Mouse (Mus musculus): ENCODE data around the gene Derl2. TPM values are rescaled to one million over a fixed set of nuclear protein-coding genes. Genes with fewer than 3 reads are reported as not detected.

Derl2 gene
- polyA plus RNA-seq, 1 experiment from 2014 or later = 35.2 TPM

- Histone ChIP-seq H3K4me1 (replicated peaks) (no peaks in the 10 kb centered on the region), H3K27ac (ENCODE audit: poor library complexity, severe bottlenecking) (no peak overlapping the region), H3K27me3 (replicated peaks) (no peaks in the 10 kb centered on the region), H3K4me3 (no peak overlapping the region), H3K4me2 (no peak overlapping the region), H3K9ac (no peak overlapping the region), H3K36me3 (peaks cover 92% of the 10 kb centered on the region), H3K9me3 (replicated peaks) (no peaks in the 10 kb centered on the region)
- 76% methylated on average over 5 of the region's 5 CpGs for WGBS
- no peak for ATAC-seq (ENCODE audit: insufficient number of reproducible peaks, low FRiP score)
Observed at GRCm38 (mm10) chr11:70960786-70961554, 58.7 kb downstream of the Derl2 start.

Other genes starting within 250 kb of the Derl2 start
- not detected in 2 replicates for gene Scimp, start 207.3 kb downstream of the Derl2 start, polyA plus RNA-seq (2016; fragmentation: Nextera tagmentation; extraction: Ambion mirVana)
- 33.3 and 35.1 TPM in 2 replicates for gene Rabep1, start 175.1 kb downstream of the Derl2 start, polyA plus RNA-seq (2016; fragmentation: Nextera tagmentation; extraction: Ambion mirVana)
- 118 and 120 TPM in 2 replicates for gene Nup88, start 49.9 kb downstream of the Derl2 start, polyA plus RNA-seq (2016; fragmentation: Nextera tagmentation; extraction: Ambion mirVana)
- 49.0 and 51.2 TPM in 2 replicates for gene Rpain, start 49.6 kb downstream of the Derl2 start, polyA plus RNA-seq (2016; fragmentation: Nextera tagmentation; extraction: Ambion mirVana)
- 293 and 299 TPM in 2 replicates for gene C1qbp, start 36.8 kb downstream of the Derl2 start, polyA plus RNA-seq (2016; fragmentation: Nextera tagmentation; extraction: Ambion mirVana)
- 18.8 and 20.1 TPM in 2 replicates for gene Dhx33, start 15.4 kb downstream of the Derl2 start, polyA plus RNA-seq (2016; fragmentation: Nextera tagmentation; extraction: Ambion mirVana)
- gene Mis12, start 230 bp downstream of the Derl2 start, polyA plus RNA-seq (2016; fragmentation: Nextera tagmentation; extraction: Ambion mirVana) = 25.5 and 27.3 TPM in 2 replicates
- gene 6330403K07Rik, start 13.7 kb upstream of the Derl2 start, polyA plus RNA-seq (2016; fragmentation: Nextera tagmentation; extraction: Ambion mirVana) = 42.9 and 44.4 TPM in 2 replicates
- gene Nlrp1a, start 124.9 kb upstream of the Derl2 start, polyA plus RNA-seq (2016; fragmentation: Nextera tagmentation; extraction: Ambion mirVana) = not detected in 2 replicates
- gene Nlrp1b, start 210.9 kb upstream of the Derl2 start, polyA plus RNA-seq (2016; fragmentation: Nextera tagmentation; extraction: Ambion mirVana) = not detected in 2 replicates

All from heart, embryonic 12.5 days (tissue).